Mouse (Mus musculus) brain, embryonic 14.5 days (tissue): ENCODE measurements around the gene Akr1c13. TPM values are rescaled to one million over a fixed set of nuclear protein-coding genes. Genes with fewer than 3 reads are reported as not detected.
"Not testable (repeated sequence)": the region's sequence is repeated elsewhere in the genome, so short reads cannot be mapped to it uniquely, and the experiment has no call there.

Source experiments
- DNase-seq: peaks from one replicate; pipeline ENCODE4 v3.0.0-alpha.2; 2011; ENCODE audit warnings: low read depth
- CTCF ChIP-seq: fragments of 200-500 bp; IDR thresholded peaks from 2 replicates; pipeline ENCODE4 v1.5.1; 2012; ENCODE audit warnings: inconsistent platforms, mild to moderate bottlenecking, moderate library complexity, borderline replicate concordance; ENCODE audit not compliant: insufficient read depth, insufficient read length; ENCODE audit errors: extremely low read depth
- POLR2A ChIP-seq: fragments of 200-500 bp; IDR thresholded peaks from 2 replicates; pipeline ENCODE4 v1.6.1; 2012; ENCODE audit warnings: mild to moderate bottlenecking, inconsistent platforms, borderline replicate concordance; ENCODE audit not compliant: poor library complexity, insufficient read depth, insufficient read length, severe bottlenecking; ENCODE audit errors: extremely low read depth
- polyA plus RNA-seq: library from polyadenylated mRNA; depleted of rRNA; stranded (reverse); fragments of >200 nt; gene quantifications from 2 replicates; pipeline ENCODE4 v1.2.3, GENCODE M21; 2012; rRNA removed

The Akr1c13 gene
- 0.64 and 1.6 TPM in 2 replicates for polyA plus RNA-seq

GRCm38 (mm10) chr13:4190904-4191303 lies at the start of gene Akr1c13:
Akr1c13 (plus strand) TSS chr13:4191150.
- TF ChIP-seq CTCF (no peak), POLR2A (no peak)
- DNase-seq = peak; percentile 33

GRCm38 (mm10) chr13:4144261-4144660 lies 46.7 kb upstream of the Akr1c13 start:
- TF ChIP-seq POLR2A (no peak), CTCF (no peak)
- DNase-seq = no peak

- TF ChIP-seq CTCF (no peak), POLR2A (no peak)
- peak; percentile 15 for DNase-seq
These were observed 40.4 kb upstream of the Akr1c13 start, which contains the start of gene Akr1c18 for GRCm38 (mm10) chr13:4150518-4150917. Akr1c18 (minus strand) TSS chr13:4150654.

GRCm38 (mm10) chr13:4152908-4153307 lies 38.0 kb upstream of the Akr1c13 start:
- DNase-seq = no peak
- no peak for TF ChIP-seq POLR2A
- no peak for TF ChIP-seq CTCF

- TF ChIP-seq CTCF (no peak), POLR2A (no peak)
- DNase-seq = no peak
These were observed 37.4 kb upstream of the Akr1c13 start for GRCm38 (mm10) chr13:4153593-4153992.

GRCm38 (mm10) chr13:4155286-4155685 lies 35.7 kb upstream of the Akr1c13 start:
- TF ChIP-seq CTCF (no peak), POLR2A (no peak)
- DNase-seq = no peak

- no peak for TF ChIP-seq CTCF
- TF ChIP-seq POLR2A = no peak
- DNase-seq = no peak
These were observed 22.9 kb upstream of the Akr1c13 start for GRCm38 (mm10) chr13:4168006-4168405.

- TF ChIP-seq POLR2A (no peak), CTCF (no peak)
- DNase-seq = no peak
These were observed 18.0 kb upstream of the Akr1c13 start for GRCm38 (mm10) chr13:4172978-4173377.

- not testable (repeated sequence) for DNase-seq
These were observed 9.6 kb upstream of the Akr1c13 start for GRCm38 (mm10) chr13:4181321-4181720.

GRCm38 (mm10) chr13:4183116-4183515 lies 7.8 kb upstream of the Akr1c13 start:
- TF ChIP-seq POLR2A = no peak
- TF ChIP-seq CTCF = no peak
- DNase-seq = no peak

GRCm38 (mm10) chr13:4186641-4187411 lies 4.1 kb upstream of the Akr1c13 start:
- not testable (repeated sequence) for DNase-seq

GRCm38 (mm10) chr13:4188174-4188573 lies 2.8 kb upstream of the Akr1c13 start:
- peak; percentile 23 for DNase-seq
- TF ChIP-seq POLR2A = no peak
- peak; percentile 10; the same call in 1 of the 2 replicates for TF ChIP-seq CTCF

GRCm38 (mm10) chr13:4192511-4192910 lies 1.6 kb downstream of the Akr1c13 start:
- TF ChIP-seq POLR2A = no peak
- TF ChIP-seq CTCF = no peak
- no peak for DNase-seq

- no peak for TF ChIP-seq POLR2A
- no peak for TF ChIP-seq CTCF
- no peak for DNase-seq
These were observed 15.4 kb downstream of the Akr1c13 start for GRCm38 (mm10) chr13:4206147-4206903.
